Comparison of ENCODE assay signal across 22 mouse cellular contexts in genomic region chr4:45431316-45431715, GRCm38 (mm10). TPM values are rescaled to one million over a fixed set of nuclear protein-coding genes. Genes with fewer than 3 reads are reported as not detected.
DNase-seq lines count a peak whose midpoint lies in the region; ATAC-seq lines count a peak whose summit lies in the region.
"Had no signal": no experiment of that assay in that cellular context is flagged by ENCODE, and none has a peak within 500 bp of the region (broad histone marks: within the 10 kb centered on the region; RNA-seq: fewer than 3 reads in every experiment).

No protein-coding gene starts in this region.

- no peak overlapping the region for H3K4me2 ChIP-seq in forebrain, embryonic 16.5 days (ENCODE audit: low read length)
- H3K4me2 ChIP-seq in forebrain, embryonic 11.5 days (ENCODE audit: low read depth, low read length, severe bottlenecking): no peak overlapping the region
- no peak overlapping the region for H3K4me2 ChIP-seq in hindbrain, embryonic 12.5 days (replicated peaks)
- H3K4me2 ChIP-seq: heart, embryonic 15.5 days; stomach, embryonic 15.5 days had no signal

- WGBS in forebrain, embryonic 16.5 days: 73% methylated on average over 3 of the region's 3 CpGs
- WGBS in forebrain, embryonic 11.5 days: 85% methylated on average over 3 of the region's 3 CpGs
- 90% methylated on average over 3 of the region's 3 CpGs for WGBS in hindbrain, embryonic 12.5 days

- H3K27me3 ChIP-seq in forebrain, embryonic 16.5 days (replicated peaks; ENCODE audit: control insufficient read depth, insufficient read depth, low read length): no peaks in the 10 kb centered on the region
- H3K27me3 ChIP-seq in forebrain, embryonic 11.5 days (ENCODE audit: control insufficient read depth, insufficient read depth, low read length): no peaks in the 10 kb centered on the region
- H3K27me3 ChIP-seq in hindbrain, embryonic 12.5 days: no peaks in the 10 kb centered on the region
- H3K27me3 ChIP-seq: CH12.LX; heart, embryonic 15.5 days; Patski; stomach, embryonic 15.5 days had no signal

- no peaks in the 10 kb centered on the region for H3K36me3 ChIP-seq in forebrain, embryonic 16.5 days (ENCODE audit: control insufficient read depth, insufficient read depth)
- no peaks in the 10 kb centered on the region for H3K36me3 ChIP-seq in forebrain, embryonic 11.5 days (ENCODE audit: control insufficient read depth, insufficient read depth, low read length)
- no peaks in the 10 kb centered on the region for H3K36me3 ChIP-seq in hindbrain, embryonic 12.5 days
- H3K36me3 ChIP-seq: G1E; heart, embryonic 15.5 days had no signal

- no peak overlapping the region for H3K9ac ChIP-seq in forebrain, embryonic 16.5 days (replicated peaks; ENCODE audit: low read depth, low read length)
- no peak overlapping the region for H3K9ac ChIP-seq in forebrain, embryonic 11.5 days (ENCODE audit: low read length)
- no peak overlapping the region for H3K9ac ChIP-seq in hindbrain, embryonic 12.5 days
- H3K9ac ChIP-seq: heart, embryonic 15.5 days; stomach, embryonic 15.5 days had no signal

- peaks cover 64% of the 10 kb centered on the region for H3K4me1 ChIP-seq in forebrain, embryonic 16.5 days (replicated peaks; ENCODE audit: control insufficient read depth, insufficient read depth, low read length)
- peaks cover 8% of the 10 kb centered on the region; the same call in 1 of the 2 replicates for H3K4me1 ChIP-seq in forebrain, embryonic 11.5 days (replicated peaks; ENCODE audit: control insufficient read depth, insufficient read depth, low read length)
- peaks cover 55% of the 10 kb centered on the region for H3K4me1 ChIP-seq in hindbrain, embryonic 12.5 days

- ATAC-seq in forebrain, embryonic 16.5 days: no peak
- ATAC-seq in forebrain, embryonic 11.5 days (replicated peaks; ENCODE audit: low FRiP score): no peak
- no peak for ATAC-seq in CD4-positive, CD25-positive, alpha-beta regulatory T cell, adult 4 months
- no peak for ATAC-seq in hindbrain, embryonic 12.5 days (ENCODE audit: low FRiP score)
- ATAC-seq: hindbrain, postnatal 0 days; Patski had no signal

- peak overlapping the region; percentile 67 for H3K27ac ChIP-seq in forebrain, embryonic 16.5 days (ENCODE audit: low read length)
- no peak overlapping the region for H3K27ac ChIP-seq in forebrain, embryonic 11.5 days (ENCODE audit: low read depth, low read length)
- no peak overlapping the region for H3K27ac ChIP-seq in hindbrain, embryonic 12.5 days
- H3K27ac ChIP-seq: heart, embryonic 15.5 days; hindbrain, postnatal 0 days; left cerebral cortex, adult 2 months; stomach, embryonic 15.5 days had no signal

- no peak overlapping the region for H3K4me3 ChIP-seq in forebrain, embryonic 16.5 days (replicated peaks; ENCODE audit: low read length)
- H3K4me3 ChIP-seq in forebrain, embryonic 11.5 days (ENCODE audit: low read depth, low read length): no peak overlapping the region
- no peak overlapping the region for H3K4me3 ChIP-seq in hindbrain, embryonic 12.5 days
- H3K4me3 ChIP-seq: heart, embryonic 15.5 days; left cerebral cortex, adult 2 months; stomach, embryonic 15.5 days had no signal

- no peaks in the 10 kb centered on the region for H3K9me3 ChIP-seq in forebrain, embryonic 16.5 days (ENCODE audit: control insufficient read depth, low read length)
- H3K9me3 ChIP-seq in forebrain, embryonic 11.5 days (ENCODE audit: control insufficient read depth, low read length): no peaks in the 10 kb centered on the region
- no peaks in the 10 kb centered on the region for H3K9me3 ChIP-seq in hindbrain, embryonic 12.5 days (replicated peaks)
- H3K9me3 ChIP-seq: G1E; heart, embryonic 15.5 days; stomach, embryonic 15.5 days had no signal

- no peak for DNase-seq in forebrain, embryonic 11.5 days (ENCODE audit: low spot score)
- DNase-seq in brain, adult 2 months (ENCODE audit: low read depth, low spot score): peak; percentile 80
- peak; percentile 57 to 65 for DNase-seq in cerebellum, adult 18-20 months
- peak; percentile 60 to 75 for DNase-seq in cerebellum, postnatal 14 days
- DNase-seq in adrenal gland, postnatal 10 days: no peak
- DNase-seq: adrenal gland, adult 2 months; heart, postnatal 4 days; kidney, adult 18-20 months; layer of hippocampus, adult 9-11 months; lung, postnatal 4 days; midbrain, embryonic 14.5 days; thymus, postnatal 4 days had no signal

RNA-seq across cellular contexts. Expression of gene Slc25a51, which starts 22.8 kb away (rescaled TPM):
- polyA plus RNA-seq in forebrain, embryonic 16.5 days (2015; fragmentation: Nextera tagmentation; extraction: Ambion mirVana): 84.5 and 84.7 TPM in 2 replicates
- polyA plus RNA-seq in forebrain, embryonic 11.5 days (2014; fragmentation: Nextera tagmentation; extraction: Ambion mirVana): 79.4 and 87.0 TPM in 2 replicates
- 10 to 100 TPM; 41.0 to 66.6 TPM for polyA plus RNA-seq in CD4-positive, CD25-positive, alpha-beta regulatory T cell, adult 4 months (2017; shearing (Covaris generic))
- polyA plus RNA-seq in hindbrain, embryonic 12.5 days (2016; fragmentation: Nextera tagmentation; extraction: Ambion mirVana): 78.7 and 82.7 TPM in 2 replicates
- total RNA-seq in adrenal gland, postnatal 10 days (2021): 100 to 1,000 TPM; 360 to 448 TPM

Comparison
In these comparisons a context has a peak if more than half of its experiments do, and no peak if none do; other contexts are left out.
1. DNase-seq: peak in brain, adult 2 months (single experiment), cerebellum, adult 18-20 months (2 of 2) and cerebellum, postnatal 14 days (2 of 2); none in forebrain, embryonic 11.5 days (single experiment) and adrenal gland, postnatal 10 days (single experiment).